Mouse (Mus musculus): ENCODE measurements around the gene Nme3. TPM values are rescaled to one million over a fixed set of nuclear protein-coding genes. Genes with fewer than 3 reads are reported as not detected.

Nme3 gene
- polyA plus RNA-seq, 1 experiment from 2014 or later: 41.4 TPM

- WGBS: 39% methylated on average over 11 of the region's 11 CpGs
- Histone ChIP-seq H3K36me3 (peaks cover 71% of the 10 kb centered on the region), H3K9me3 (no peaks in the 10 kb centered on the region), H3K4me3 (peak overlapping the region; percentile 93), H3K4me1 (peaks cover 49% of the 10 kb centered on the region), H3K27ac (peak overlapping the region; percentile 94), H3K27me3 (ENCODE audit: insufficient read depth, poor library complexity, severe bottlenecking) (no peaks in the 10 kb centered on the region)
- DNase-seq (ENCODE audit: low spot score): no peak
Observed at GRCm38 (mm10) chr17:24896993-24897269, 631 bp downstream of the Nme3 start.

DNA sequence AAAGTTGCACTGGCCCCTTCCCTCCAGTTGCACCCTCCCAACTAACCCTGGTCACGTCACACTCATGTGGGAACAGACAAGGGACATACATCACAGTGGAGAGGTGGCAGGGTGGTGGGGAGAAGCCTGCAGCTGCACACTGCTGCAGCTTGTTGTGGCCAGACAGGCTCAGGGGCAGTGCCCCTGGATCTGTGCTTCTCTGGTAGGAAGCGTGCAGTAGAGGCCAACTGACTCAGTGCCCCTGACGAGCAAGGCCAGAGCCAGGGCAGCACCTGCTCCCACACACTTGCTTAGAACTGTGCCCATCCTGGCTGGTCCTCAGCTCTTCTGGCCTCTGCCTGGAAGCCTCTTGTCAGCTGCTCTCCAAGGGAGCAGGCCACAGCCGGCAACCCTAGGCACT is 1.3 kb downstream of the Nme3 start:
- WGBS: 77% methylated on average over 4 of the region's 4 CpGs
- Histone ChIP-seq H3K27ac (0 out of 2 replicates have a peak overlapping the region, but pooled peaks have one; percentile 94), H3K27me3 (ENCODE audit: insufficient read depth, poor library complexity, severe bottlenecking) (no peaks in the 10 kb centered on the region), H3K36me3 (peaks cover 71% of the 10 kb centered on the region), H3K9me3 (no peaks in the 10 kb centered on the region), H3K4me1 (peaks cover 49% of the 10 kb centered on the region), H3K4me3 (peak overlapping the region; percentile 93; the same call in 1 of the 2 replicates)
- DNase-seq (ENCODE audit: low spot score): no peak

GRCm38 (mm10) chr17:24898041-24898854 is 1.9 kb downstream of the Nme3 start:
- peak overlapping the region; percentile 93; the same call in 1 of the 2 replicates for H3K4me3 ChIP-seq
- H3K27ac ChIP-seq: no peak overlapping the region
- no peak for DNase-seq (ENCODE audit: low spot score)
- no peaks in the 10 kb centered on the region for H3K27me3 ChIP-seq (ENCODE audit: insufficient read depth, poor library complexity, severe bottlenecking)
- no peaks in the 10 kb centered on the region for H3K9me3 ChIP-seq
- H3K4me1 ChIP-seq: peaks cover 48% of the 10 kb centered on the region
- 76% methylated on average over 4 of the region's 4 CpGs for WGBS
- peaks cover 71% of the 10 kb centered on the region for H3K36me3 ChIP-seq

DNA sequence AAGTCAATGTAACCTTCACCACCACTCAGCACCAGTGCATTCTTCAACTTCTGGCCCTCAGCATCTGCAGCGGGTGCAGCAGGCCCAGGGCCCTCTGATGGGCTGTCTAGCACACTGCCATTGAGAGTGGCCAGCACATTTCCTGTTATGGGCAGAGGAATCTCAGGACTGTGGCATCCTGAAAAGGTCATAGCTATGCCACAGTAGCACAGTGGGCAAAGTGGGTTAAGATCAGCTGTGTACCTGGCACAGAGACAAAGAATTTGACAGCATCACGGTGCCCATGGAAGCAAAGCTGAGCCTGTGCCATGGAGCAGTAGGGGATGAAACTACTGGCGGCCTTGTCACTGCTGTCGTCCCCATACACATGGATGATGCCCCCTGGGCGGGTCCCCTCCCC is 2.9 kb downstream of the Nme3 start:
- no peak overlapping the region for H3K27ac ChIP-seq
- 79% methylated on average over 5 of the region's 5 CpGs for WGBS

DNA sequence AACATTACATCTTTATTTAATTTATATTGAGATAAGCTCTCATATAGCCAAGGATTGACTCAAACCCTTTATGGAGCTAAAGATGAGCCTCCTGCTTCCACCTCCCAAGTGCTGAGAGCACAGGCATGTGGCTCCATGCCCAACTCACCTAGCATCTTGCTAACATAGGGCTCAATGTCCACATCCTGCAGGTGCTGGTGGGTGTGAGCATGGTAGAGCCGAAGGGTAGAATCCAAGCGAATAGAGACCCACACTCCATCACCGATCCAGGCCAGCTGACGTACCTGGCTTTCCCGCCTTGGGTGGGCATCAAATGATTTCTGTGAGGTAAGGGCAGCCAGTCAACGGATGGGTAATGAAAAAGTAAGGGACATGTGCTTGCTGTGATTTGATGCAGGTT is 3.7 kb downstream of the Nme3 start:
- no peak for DNase-seq (ENCODE audit: low spot score)
- Histone ChIP-seq H3K36me3 (peaks cover 84% of the 10 kb centered on the region), H3K27ac (no peak overlapping the region), H3K4me3 (no peak overlapping the region), H3K4me1 (peaks cover 36% of the 10 kb centered on the region), H3K9me3 (no peaks in the 10 kb centered on the region), H3K27me3 (ENCODE audit: insufficient read depth, poor library complexity, severe bottlenecking) (no peaks in the 10 kb centered on the region)
- WGBS: 93% methylated on average over 6 of the region's 6 CpGs

More for the DNA sequence above, 2.9 kb downstream of the Nme3 start:
- H3K4me1 ChIP-seq: peaks cover 41% of the 10 kb centered on the region
- no peaks in the 10 kb centered on the region for H3K9me3 ChIP-seq
- DNase-seq (ENCODE audit: low spot score): no peak
- peaks cover 75% of the 10 kb centered on the region for H3K36me3 ChIP-seq
- no peak overlapping the region for H3K4me3 ChIP-seq
- H3K27me3 ChIP-seq (ENCODE audit: insufficient read depth, poor library complexity, severe bottlenecking): no peaks in the 10 kb centered on the region

- 91% methylated on average over 5 of the region's 5 CpGs for WGBS
- no peak for DNase-seq (ENCODE audit: low spot score)
- Histone ChIP-seq H3K27me3 (ENCODE audit: insufficient read depth, poor library complexity, severe bottlenecking) (no peaks in the 10 kb centered on the region), H3K4me1 (peaks cover 22% of the 10 kb centered on the region), H3K9me3 (no peaks in the 10 kb centered on the region), H3K36me3 (peaks cover 100% of the 10 kb centered on the region), H3K4me3 (no peak overlapping the region), H3K27ac (no peak overlapping the region)
Observed at GRCm38 (mm10) chr17:24902124-24902523, 5.8 kb downstream of the Nme3 start.

DNA sequence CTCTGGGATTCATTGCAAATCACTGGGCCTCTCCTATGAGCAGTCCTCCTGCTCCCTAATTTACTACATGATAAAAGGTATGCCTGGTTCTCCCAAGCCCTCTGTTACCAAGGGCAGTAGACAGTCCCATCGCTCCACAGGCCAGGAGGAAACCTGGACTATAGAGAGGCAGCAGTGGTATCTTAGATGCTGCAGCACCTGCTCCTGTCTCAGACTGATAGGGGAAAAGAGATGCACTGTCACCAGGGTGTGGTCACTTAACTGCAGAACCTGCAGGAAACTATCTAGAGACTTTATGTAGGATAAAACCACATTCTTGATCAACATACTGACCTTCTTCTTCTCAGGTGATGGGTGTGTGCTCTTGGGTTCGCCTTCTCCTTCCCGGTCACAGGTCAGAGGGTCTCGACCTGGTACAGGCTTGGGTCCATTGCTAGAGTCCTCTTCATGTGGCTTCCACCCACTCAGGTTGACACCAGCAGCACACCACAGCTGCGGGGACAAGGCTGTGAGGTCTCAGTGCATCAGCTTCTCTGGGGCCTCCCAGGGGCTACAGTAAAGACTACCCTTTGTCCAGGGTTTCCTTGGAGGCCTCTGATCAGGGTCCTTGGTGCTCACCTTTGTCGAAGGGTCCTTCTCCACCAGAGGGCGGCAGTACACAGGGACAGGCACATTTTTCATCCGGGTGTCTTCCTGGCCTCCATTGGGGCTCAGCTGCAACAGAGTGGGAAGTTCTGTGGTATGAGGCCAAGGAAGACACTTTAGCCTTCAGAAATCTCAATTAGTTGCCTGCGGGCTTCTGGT is 6.6 kb downstream of the Nme3 start:
- no peaks in the 10 kb centered on the region for H3K9me3 ChIP-seq
- no peaks in the 10 kb centered on the region for H3K27me3 ChIP-seq (ENCODE audit: insufficient read depth, poor library complexity, severe bottlenecking)
- WGBS: 74% methylated on average over 9 of the region's 9 CpGs
- peaks cover 100% of the 10 kb centered on the region for H3K36me3 ChIP-seq
- H3K27ac ChIP-seq: peak overlapping the region; percentile 52; the same call in 1 of the 2 replicates
- DNase-seq (ENCODE audit: low spot score): peak; percentile 86
- peaks cover 14% of the 10 kb centered on the region for H3K4me1 ChIP-seq
- H3K4me3 ChIP-seq: no peak overlapping the region

DNA sequence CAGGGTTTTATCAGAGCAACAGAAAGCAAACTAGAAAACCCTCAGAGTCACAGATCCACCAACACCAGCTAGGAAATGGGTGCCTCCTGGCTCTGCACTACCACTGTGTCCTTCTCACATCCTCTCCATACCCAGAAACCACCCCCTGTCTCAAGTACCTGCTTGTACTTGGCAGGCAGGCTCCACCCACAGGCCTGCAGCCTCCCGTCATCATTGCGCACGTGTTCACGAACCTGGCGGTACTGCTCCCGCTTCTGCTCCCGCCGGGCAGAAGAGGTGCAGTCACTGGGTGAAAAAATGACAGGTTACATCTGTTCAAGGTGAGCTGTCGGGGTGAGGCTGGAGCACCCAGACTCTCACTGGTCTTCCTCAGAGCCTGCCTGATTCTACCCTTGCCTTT is 7.5 kb downstream of the Nme3 start:
- Histone ChIP-seq H3K27me3 (ENCODE audit: insufficient read depth, poor library complexity, severe bottlenecking) (no peaks in the 10 kb centered on the region), H3K4me1 (peaks cover 9% of the 10 kb centered on the region; the same call in 1 of the 2 replicates), H3K9me3 (no peaks in the 10 kb centered on the region), H3K4me3 (no peak overlapping the region), H3K27ac (no peak overlapping the region), H3K36me3 (peaks cover 100% of the 10 kb centered on the region)
- no peak for DNase-seq (ENCODE audit: low spot score)
- WGBS: 94% methylated on average over 9 of the region's 9 CpGs

- WGBS: 92% methylated on average over 2 of the region's 2 CpGs
- Histone ChIP-seq H3K4me3 (no peak overlapping the region), H3K27me3 (ENCODE audit: insufficient read depth, poor library complexity, severe bottlenecking) (no peaks in the 10 kb centered on the region), H3K4me1 (peaks cover 2% of the 10 kb centered on the region; the same call in 1 of the 2 replicates), H3K36me3 (peaks cover 100% of the 10 kb centered on the region), H3K9me3 (no peaks in the 10 kb centered on the region), H3K27ac (no peak overlapping the region)
- no peak for DNase-seq (ENCODE audit: low spot score)
Observed at GRCm38 (mm10) chr17:24907591-24907990, 11.3 kb downstream of the Nme3 start.

- Histone ChIP-seq H3K9me3 (no peaks in the 10 kb centered on the region), H3K27ac (no peak overlapping the region), H3K4me1 (no peaks in the 10 kb centered on the region), H3K27me3 (ENCODE audit: insufficient read depth, poor library complexity, severe bottlenecking) (no peaks in the 10 kb centered on the region), H3K36me3 (peaks cover 99% of the 10 kb centered on the region), H3K4me3 (no peak overlapping the region)
- no peak for DNase-seq (ENCODE audit: low spot score)
Observed at GRCm38 (mm10) chr17:24913984-24914383, 17.7 kb downstream of the Nme3 start.

DNA sequence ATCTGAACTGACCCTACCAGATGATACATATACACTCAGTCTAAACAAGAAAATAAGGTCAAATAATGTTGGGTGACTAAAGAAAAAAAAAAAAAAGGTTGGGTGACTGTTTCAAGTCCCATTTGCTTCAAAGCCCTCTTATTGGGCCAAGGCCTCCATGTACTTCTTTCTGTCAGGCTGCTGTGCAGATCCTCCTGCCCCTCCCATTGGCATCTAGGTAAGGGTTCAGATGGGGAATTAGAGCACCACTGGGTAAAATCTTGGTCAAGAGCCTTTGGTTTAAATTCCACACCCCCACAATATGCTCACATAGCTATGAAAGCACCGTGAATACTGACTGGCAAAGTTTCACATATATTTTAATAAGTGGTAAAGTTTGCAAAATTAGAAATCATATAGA is 26.9 kb downstream of the Nme3 start:
- H3K27ac ChIP-seq: no peak overlapping the region
- H3K27me3 ChIP-seq (ENCODE audit: insufficient read depth, poor library complexity, severe bottlenecking): no peaks in the 10 kb centered on the region
- no peaks in the 10 kb centered on the region for H3K4me1 ChIP-seq
- WGBS: 96% methylated on average over 1 of the region's 1 CpGs
- H3K4me3 ChIP-seq: no peak overlapping the region
- H3K36me3 ChIP-seq: peaks cover 100% of the 10 kb centered on the region
- no peaks in the 10 kb centered on the region for H3K9me3 ChIP-seq
- DNase-seq (ENCODE audit: low spot score): no peak

DNA sequence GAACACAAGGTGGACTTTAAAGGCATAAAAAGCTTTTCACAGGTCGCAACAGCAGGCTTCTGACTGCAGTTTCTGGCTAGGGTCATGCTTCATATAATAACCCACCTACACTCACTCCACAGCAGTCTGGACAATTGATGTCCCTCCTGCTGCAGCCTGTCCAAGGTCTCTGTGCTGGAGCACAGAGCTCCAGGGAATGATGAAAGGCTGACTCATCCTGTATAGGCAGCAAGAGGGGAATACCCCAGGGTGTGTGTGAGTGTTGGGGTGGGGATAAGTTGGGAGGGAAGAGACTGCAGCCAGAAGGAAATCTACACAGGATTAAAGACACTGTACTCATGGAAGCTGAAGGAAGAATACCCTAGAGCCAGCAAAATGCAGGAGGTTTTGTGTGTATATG is 33.2 kb downstream of the Nme3 start:
- Histone ChIP-seq H3K9me3 (no peaks in the 10 kb centered on the region), H3K4me3 (no peak overlapping the region), H3K36me3 (peaks cover 50% of the 10 kb centered on the region), H3K27ac (no peak overlapping the region), H3K4me1 (peaks cover 4% of the 10 kb centered on the region; the same call in 1 of the 2 replicates), H3K27me3 (ENCODE audit: insufficient read depth, poor library complexity, severe bottlenecking) (no peaks in the 10 kb centered on the region)
- no peak for DNase-seq (ENCODE audit: low spot score)
- 82% methylated on average over 1 of the region's 1 CpGs for WGBS

- Histone ChIP-seq H3K27me3 (ENCODE audit: insufficient read depth, poor library complexity, severe bottlenecking) (no peaks in the 10 kb centered on the region), H3K9me3 (no peaks in the 10 kb centered on the region), H3K4me1 (peaks cover 18% of the 10 kb centered on the region), H3K4me3 (no peak overlapping the region), H3K36me3 (peaks cover 21% of the 10 kb centered on the region), H3K27ac (no peak overlapping the region)
- DNase-seq (ENCODE audit: low spot score): no peak
- 96% methylated on average over 4 of the region's 4 CpGs for WGBS
Observed at GRCm38 (mm10) chr17:24932431-24932830, 36.1 kb downstream of the Nme3 start.

All from heart, embryonic 10.5 days (tissue).